Mouse (Mus musculus) ovary, adult 2 months (tissue): ENCODE measurements around the gene Rasef. TPM values are rescaled to one million over a fixed set of nuclear protein-coding genes. Genes with fewer than 3 reads are reported as not detected.

Source experiments
- polyA plus RNA-seq: library from polyadenylated mRNA; depleted of rRNA; stranded (reverse); fragments of >200 nt; gene quantifications from 2 replicates; pipeline ENCODE4 v1.2.3, GENCODE M21; 2012; rRNA removed

Gene Rasef
- polyA plus RNA-seq = 1.6 and 2.4 TPM in 2 replicates

GRCm38 (mm10) chr4:73790260-73791185 is at the start of gene Rasef:
TSS of gene Rasef (minus strand) at chr4:73790994.

GRCm38 (mm10) chr4:73683216-73683615 is 107.6 kb downstream of the Rasef start, which contains the start of gene Gm428:
TSS of gene Gm428 (plus strand) at chr4:73683516.

DNA sequence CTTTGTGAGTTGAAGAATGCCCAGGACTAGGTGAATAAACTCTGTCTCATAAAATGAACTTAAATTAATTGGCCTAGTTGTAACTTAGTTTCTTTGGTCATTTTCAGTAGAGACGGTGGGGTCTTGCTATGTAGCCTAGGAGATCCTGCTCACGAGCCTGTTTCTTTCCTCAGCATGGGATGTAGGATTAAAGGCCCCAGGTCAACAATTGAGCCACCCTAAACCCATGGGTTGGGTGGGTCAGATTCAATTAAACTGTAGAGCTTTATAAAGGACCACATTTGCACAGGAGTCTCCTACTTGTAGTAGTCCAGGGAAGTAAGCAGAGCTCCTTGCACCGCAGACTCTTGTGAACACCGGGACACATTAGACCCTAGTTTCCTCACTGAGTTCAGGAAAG is 122.7 kb downstream of the Rasef start, which contains the start of gene Gm11239:
Gene Gm11239 (plus strand): TSS at position 301 of the 400 bp plus-strand sequence.

Other genes with a start within 250 kb of the Rasef start
- not detected in 2 replicates for gene Gm11238, start 183.1 kb downstream of the Rasef start, polyA plus RNA-seq
- gene Gm11237, start 168.0 kb downstream of the Rasef start, polyA plus RNA-seq = not detected in 2 replicates
- gene Gm11236, start 152.9 kb downstream of the Rasef start, polyA plus RNA-seq = not detected in 2 replicates
- gene Gm11239, start 122.6 kb downstream of the Rasef start, polyA plus RNA-seq = not detected in 2 replicates
- not detected in 2 replicates for gene Gm428, start 107.5 kb downstream of the Rasef start, polyA plus RNA-seq
- gene Gm11758, start 85.3 kb upstream of the Rasef start, polyA plus RNA-seq = not detected in 2 replicates
- gene Gm11757, start 100.1 kb upstream of the Rasef start, polyA plus RNA-seq = not detected in 2 replicates
- gene Gm13871, start 115.0 kb upstream of the Rasef start, polyA plus RNA-seq = not detected in 2 replicates
- gene Gm11756, start 129.8 kb upstream of the Rasef start, polyA plus RNA-seq = not detected in 2 replicates
- not detected in 2 replicates for gene 2310002L09Rik, start 159.9 kb upstream of the Rasef start, polyA plus RNA-seq
- gene Frmd3, start 222.4 kb upstream of the Rasef start, polyA plus RNA-seq = 0.15 and 0.16 TPM in 2 replicates